Mouse (Mus musculus) ES-E14 (cell line): ENCODE data around the gene Amotl1. TPM values are rescaled to one million over a fixed set of nuclear protein-coding genes. Genes with fewer than 3 reads are reported as not detected.
"Not testable (repeated sequence)": the region's sequence is repeated elsewhere in the genome, so short reads cannot be mapped to it uniquely, and the experiment has no call there.

ENCODE experiments used
- DNase-seq: peaks from one replicate; pipeline ENCODE4 v3.0.0-alpha.2; 2013; ENCODE audit warnings: low read depth, low spot score
- H3K27ac ChIP-seq: 2 replicates; pipeline ENCODE4 v1.5.1; 2012; ENCODE audit warnings: low read depth, mild to moderate bottlenecking, low read length, moderate library complexity, mixed read lengths; ENCODE audit not compliant: poor library complexity, insufficient read depth, severe bottlenecking
- H3K36me3 ChIP-seq: 2 replicates; pipeline ENCODE4 v1.6.1; 2012; ENCODE audit warnings: mild to moderate bottlenecking, low read length, moderate library complexity, mixed read lengths; ENCODE audit not compliant: control insufficient read depth, poor library complexity, insufficient read depth, severe bottlenecking
- H3K4me1 ChIP-seq, 2 experiments: fragments of 150-350 bp in 1 of 2; sonication (generic) in 1 of 2; 2 replicates each; pipeline ENCODE4 v1.6.1; 2012; ENCODE audit warnings: low read length in 2 of 2, mild to moderate bottlenecking in 1 of 2, mixed read lengths in 1 of 2; ENCODE audit not compliant: control insufficient read depth in 2 of 2, insufficient read depth in 2 of 2, poor library complexity in 1 of 2
- H3K4me3 ChIP-seq, 2 experiments: fragments of 150-350 bp in 1 of 2; sonication (generic) in 1 of 2; 2 replicates each; pipeline ENCODE4 v1.5.1; 2012; ENCODE audit warnings: low read length in 2 of 2, low read depth in 1 of 2, mild to moderate bottlenecking in 1 of 2, mixed read lengths in 1 of 2; ENCODE audit not compliant: insufficient read depth in 1 of 2, poor library complexity in 1 of 2, severe bottlenecking in 1 of 2
- H3K9ac ChIP-seq: 2 replicates; pipeline ENCODE4 v1.6.1; 2012; ENCODE audit warnings: low read depth, mild to moderate bottlenecking, low read length, mixed read lengths; ENCODE audit not compliant: poor library complexity, insufficient read depth, severe bottlenecking
- H3K9me3 ChIP-seq: fragments of 150-350 bp; sonication (generic); 2 replicates; pipeline ENCODE4 v1.6.1; 2012; ENCODE audit warnings: low read depth, mild to moderate bottlenecking, low read length; ENCODE audit not compliant: control insufficient read depth, insufficient read depth
- CHD2 ChIP-seq: IDR thresholded peaks from 2 replicates; pipeline ENCODE4 v1.6.1; 2014; ENCODE audit warnings: mild to moderate bottlenecking, low read depth, low read length, inconsistent platforms
- HCFC1 ChIP-seq: IDR thresholded peaks from 2 replicates; pipeline ENCODE4 v1.6.1; 2012; ENCODE audit warnings: low read length, inconsistent platforms, borderline replicate concordance; ENCODE audit not compliant: insufficient read depth
- MAFK ChIP-seq: IDR thresholded peaks from 2 replicates; pipeline ENCODE4 v1.6.1; 2014; ENCODE audit warnings: mild to moderate bottlenecking, low read depth, low read length, inconsistent platforms; ENCODE audit not compliant: insufficient read depth
- ZC3H11A ChIP-seq: IDR thresholded peaks from 2 replicates; pipeline ENCODE4 v1.6.1; 2012; ENCODE audit warnings: low read depth, mild to moderate bottlenecking, inconsistent platforms, low read length, borderline replicate concordance
- ZNF384 ChIP-seq: IDR thresholded peaks from 2 replicates; pipeline ENCODE4 v1.6.1; 2012; ENCODE audit warnings: low read depth, low read length, inconsistent platforms
- in situ Hi-C, 2 experiments: fragments of 600-800 bp; cut with MboI; formaldehyde crosslinking; loops; one replicate each; pipeline ENCODE4 v1.15.1; 2025; ENCODE audit warnings: low sequenced_read_pairs in 2 of 2, inconsistent platforms in 1 of 2; ENCODE audit not compliant: unreplicated experiment in 2 of 2
- total RNA-seq: library from RNA; depleted of rRNA; stranded (reverse); fragments of 300-350 nt; gene quantifications from 2 replicates; pipeline ENCODE4 v1.2.3, GENCODE M21; 2012

Gene Amotl1
- total RNA-seq, 1 experiment: 24.6 TPM

GRCm38 (mm10) chr9:14675707-14676691 is 31.1 kb upstream of the Amotl1 start:
- DNase-seq: no peak
- peaks cover 21 to 36% of the 10 kb centered on the region in 2 experiments for H3K4me1 ChIP-seq
- no peaks in the 10 kb centered on the region for H3K9me3 ChIP-seq
- H3K36me3 ChIP-seq: no peaks in the 10 kb centered on the region
- no peak overlapping the region for H3K27ac ChIP-seq
- in situ Hi-C loops: no loop called here
- no peak overlapping the region for H3K4me3 ChIP-seq
- TF ChIP-seq HCFC1 (no peak), CHD2 (no peak), ZNF384 (peak; percentile 84)
- no peak overlapping the region; the same call in 1 of the 2 replicates for H3K9ac ChIP-seq

DNA sequence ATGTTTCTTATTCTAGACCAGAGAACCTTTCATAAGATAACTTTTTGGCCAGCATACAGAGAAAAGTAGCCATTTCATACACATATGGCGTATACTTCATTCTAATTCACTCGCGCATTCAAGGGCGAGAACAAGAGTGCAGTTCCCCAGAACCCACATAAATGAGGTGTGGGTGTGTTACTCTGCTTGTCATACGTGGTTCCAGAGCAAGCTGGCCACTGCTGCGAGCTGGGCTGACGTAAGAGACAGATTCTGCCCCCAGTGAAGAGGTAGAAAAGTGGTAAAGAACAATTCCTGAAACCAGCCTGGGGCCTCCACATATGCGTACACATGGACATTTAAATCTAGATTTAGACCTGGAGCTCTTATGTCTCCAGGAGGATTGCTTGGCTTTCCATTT is 29.6 kb upstream of the Amotl1 start:
- TF ChIP-seq CHD2: no peak
- no peak for TF ChIP-seq ZNF384
- TF ChIP-seq MAFK: no peak
- no peak for TF ChIP-seq ZC3H11A
- TF ChIP-seq HCFC1: no peak
- Histone ChIP-seq H3K9ac (no peak overlapping the region), H3K9me3 (no peaks in the 10 kb centered on the region), H3K4me1 (peaks cover 15 to 27% of the 10 kb centered on the region in 2 experiments), H3K36me3 (no peaks in the 10 kb centered on the region), H3K27ac (no peak overlapping the region), H3K4me3 (no peak overlapping the region)
- in situ Hi-C loops: no loop called here
- DNase-seq: no peak

DNA sequence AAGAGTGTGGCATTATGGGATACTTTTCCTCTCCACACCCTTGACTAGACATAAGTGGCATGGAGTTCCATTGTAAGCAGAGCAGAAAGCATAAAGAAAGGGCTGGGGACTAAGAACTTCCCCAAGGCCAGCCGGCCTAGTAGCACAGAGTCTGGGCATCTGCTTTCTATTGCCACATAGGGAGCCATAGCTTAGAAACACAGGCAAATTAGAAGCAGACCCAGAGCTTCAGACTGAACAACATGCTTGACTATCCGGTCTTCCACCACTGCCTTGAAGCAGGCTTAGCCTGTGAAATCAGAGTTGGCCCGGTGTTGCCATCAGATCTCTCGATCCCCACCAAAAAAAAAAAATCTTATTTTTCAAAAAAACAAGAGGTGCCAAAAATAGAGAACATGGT is 28.3 kb upstream of the Amotl1 start:
- no peak for DNase-seq
- TF ChIP-seq ZNF384: no peak
- TF ChIP-seq MAFK: no peak
- TF ChIP-seq CHD2: no peak
- TF ChIP-seq HCFC1: no peak
- no peak for TF ChIP-seq ZC3H11A
- no peak overlapping the region for H3K4me3 ChIP-seq
- no peaks in the 10 kb centered on the region for H3K36me3 ChIP-seq
- H3K9me3 ChIP-seq: no peaks in the 10 kb centered on the region
- H3K4me1 ChIP-seq: peaks cover 8 to 25% of the 10 kb centered on the region in 2 experiments; a peak in 3 of 4 replicates
- H3K9ac ChIP-seq: no peak overlapping the region
- H3K27ac ChIP-seq: no peak overlapping the region
- in situ Hi-C loops: no loop called here

- H3K4me3 ChIP-seq, H3K9ac ChIP-seq, H3K9me3 ChIP-seq, in situ Hi-C loops, H3K27ac ChIP-seq, DNase-seq, H3K36me3 ChIP-seq: not testable (repeated sequence)
- peaks cover 5 to 22% of the 10 kb centered on the region in 2 experiments; a peak in 3 of 4 replicates for H3K4me1 ChIP-seq
Measured at GRCm38 (mm10) chr9:14671965-14672364, 27.1 kb upstream of the Amotl1 start.

DNA sequence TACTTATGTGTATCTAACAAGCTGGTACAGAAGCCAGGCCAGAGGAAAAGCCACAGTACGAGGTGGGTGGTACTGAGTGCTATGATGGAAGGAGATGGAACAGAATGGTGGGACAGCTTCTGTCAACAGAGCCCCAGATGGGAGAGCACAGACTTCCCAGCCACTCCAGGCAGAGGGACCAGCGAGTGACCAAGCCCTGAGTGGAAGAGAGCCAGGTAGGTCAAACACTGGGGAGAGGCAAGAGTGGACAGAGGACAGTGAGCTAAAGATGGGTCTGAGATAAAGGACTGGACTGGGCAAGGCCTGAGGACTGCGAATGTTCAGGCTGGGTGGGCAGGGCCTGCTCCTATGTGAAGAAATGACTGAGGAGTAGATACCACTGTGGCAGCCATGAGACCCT is 23.5 kb upstream of the Amotl1 start:
- in situ Hi-C loops: no loop called here
- H3K9me3 ChIP-seq: no peaks in the 10 kb centered on the region
- no peak for TF ChIP-seq ZNF384
- no peak for TF ChIP-seq CHD2
- no peak for TF ChIP-seq MAFK
- no peak for TF ChIP-seq HCFC1
- TF ChIP-seq ZC3H11A: no peak
- H3K36me3 ChIP-seq: no peaks in the 10 kb centered on the region
- H3K27ac ChIP-seq: no peak overlapping the region
- H3K4me3 ChIP-seq: no peak overlapping the region
- no peak for DNase-seq
- H3K9ac ChIP-seq: no peak overlapping the region
- H3K4me1 ChIP-seq: peaks cover 5 to 11% of the 10 kb centered on the region in 2 experiments; a peak in 2 of 4 replicates
